Comparison of ENCODE assay signal across 7 mouse cellular contexts in genomic region chr9:106288864-106289263, GRCm38 (mm10). TPM values are rescaled to one million over a fixed set of nuclear protein-coding genes. Genes with fewer than 3 reads are reported as not detected.
DNase-seq lines count a peak whose midpoint lies in the region; ATAC-seq and TF ChIP-seq lines count a peak whose summit lies in the region.

No protein-coding gene starts in this region.

- no peaks in the 10 kb centered on the region for H3K4me1 ChIP-seq in small intestine, adult 2 months (ENCODE audit: control insufficient read depth, insufficient read depth, insufficient read length, low read length)

- peaks cover 5% of the 10 kb centered on the region; the same call in 1 of the 2 replicates for H3K36me3 ChIP-seq in small intestine, adult 2 months (ENCODE audit: control insufficient read depth, insufficient read depth, low read length)

- H3K27me3 ChIP-seq in small intestine, adult 2 months (ENCODE audit: control insufficient read depth, insufficient read depth, low read length), result no peaks in the 10 kb centered on the region

- WGBS in small intestine, adult 2 months, result 38% methylated on average over 3 of the region's 3 CpGs

- peak; percentile 52 for ATAC-seq in activated CD4-positive, CD25-positive, alpha-beta regulatory T cell, adult 4 months
- ATAC-seq in megakaryocyte progenitor cell, adult 5-6 weeks (replicated peaks; ENCODE audit: poor library complexity), result peak; percentile 94

- no peak overlapping the region for H3K27ac ChIP-seq in small intestine, adult 2 months (ENCODE audit: insufficient read depth, low read depth, low read length)

- TF ChIP-seq CTCF in small intestine, adult 2 months (IDR thresholded peaks at IDR 0.05; ENCODE audit: extremely low read depth, insufficient read length, insufficient replicate concordance, low read depth, low read length), result peak; percentile 69; the same call in 1 of the 2 replicates

- H3K4me3 ChIP-seq in small intestine, adult 2 months (ENCODE audit: low read depth, low read length), result no peak overlapping the region

- no peak for TF ChIP-seq POLR2A in small intestine, adult 2 months (IDR thresholded peaks at IDR 0.05; ENCODE audit: low read depth, low read length)

- peak; percentile 84 to 85 for DNase-seq in cerebellum, postnatal 36 days
- DNase-seq in frontal cortex, postnatal 25 days (ENCODE audit: low spot score in 2 of 2), result peak; percentile 86 to 92
- peak; percentile 52 for DNase-seq in hindlimb bud, embryonic 11.5 days (ENCODE audit: extremely low spot score, low read depth, low spot score)
- DNase-seq in left cerebral cortex, adult 18-20 months (ENCODE audit: low spot score in 2 of 2), result peak; percentile 87 to 91

RNA-seq across cellular contexts. Expression of gene Poc1a, which starts 8.0 kb away (rescaled TPM):
- polyA plus RNA-seq in activated CD4-positive, CD25-positive, alpha-beta regulatory T cell, adult 4 months (2017; shearing (Covaris generic)), result 10 to 100 TPM in 1 of 2 experiments, 1 to 10 TPM in 1; 7.9 to 13.5 TPM
- total RNA-seq in left cerebral cortex, adult 18-20 months (2021), result 10 to 100 TPM; 14.8 to 16.1 TPM
- 38.9 and 50.1 TPM in 2 replicates for total RNA-seq in megakaryocyte progenitor cell, adult 5-6 weeks (2015)
- 33.2 and 43.8 TPM in 2 replicates for total RNA-seq in megakaryocyte progenitor cell, adult 5-6 weeks (2017)
- polyA plus RNA-seq in small intestine, adult 2 months (2012; rRNA removed), result 6.5 and 14.9 TPM in 2 replicates

RNA-seq across cellular contexts. Expression of gene Alas1, which starts 40.4 kb away (rescaled TPM):
- polyA plus RNA-seq in activated CD4-positive, CD25-positive, alpha-beta regulatory T cell, adult 4 months (2017; shearing (Covaris generic)), result 10 to 100 TPM; 37.8 to 65.0 TPM
- 100 to 1,000 TPM; 135 to 137 TPM for total RNA-seq in left cerebral cortex, adult 18-20 months (2021)
- 559 and 576 TPM in 2 replicates for total RNA-seq in megakaryocyte progenitor cell, adult 5-6 weeks (2015)
- 961 and 988 TPM in 2 replicates for total RNA-seq in megakaryocyte progenitor cell, adult 5-6 weeks (2017)
- 117 and 156 TPM in 2 replicates for polyA plus RNA-seq in small intestine, adult 2 months (2012; rRNA removed)

Comparison
In these comparisons a context has a peak if more than half of its experiments do, and no peak if none do; other contexts are left out.
1. RNA of gene Alas1, which starts 40.4 kb away (total RNA-seq): 559 to 988 TPM in megakaryocyte progenitor cell, adult 5-6 weeks; 135 to 137 TPM in left cerebral cortex, adult 18-20 months; every median in the first group is over 4 times any median in the second.
2. Peak in every context shown above with its lines, with median percentiles within 50 percentile points of each other: DNase-seq.